ENCODE assay signal across 8 mouse cellular contexts in the genomic region with DNA sequence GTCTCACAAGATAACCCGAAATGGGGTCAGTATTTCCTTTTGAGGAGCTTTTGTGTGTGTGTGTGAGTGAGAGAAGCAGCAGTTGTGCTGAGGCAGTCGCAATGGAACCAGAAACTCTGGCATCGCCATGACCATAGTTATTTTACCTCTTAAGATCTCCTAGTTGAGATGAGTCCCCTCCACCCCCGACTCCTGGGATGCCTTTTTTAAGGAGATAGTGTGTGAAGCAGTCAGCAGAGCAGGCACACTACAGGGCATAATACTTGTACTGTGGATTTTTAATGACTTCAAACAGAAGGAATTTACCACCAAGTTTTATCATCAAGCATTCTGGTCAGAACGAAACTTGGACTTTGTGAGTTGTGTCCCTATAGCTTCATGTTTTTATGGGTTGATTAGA. TPM values are rescaled to one million over a fixed set of nuclear protein-coding genes. Genes with fewer than 3 reads are reported as not detected.
DNase-seq lines count a peak whose midpoint lies in the region; ATAC-seq and TF ChIP-seq lines count a peak whose summit lies in the region.

No protein-coding gene starts in this region.

- no peaks in the 10 kb centered on the region for H3K27me3 ChIP-seq in hindbrain, embryonic 11.5 days (ENCODE audit: control insufficient read depth, insufficient read depth, low read length)
- peaks cover 7% of the 10 kb centered on the region; the same call in 1 of the 2 replicates for H3K27me3 ChIP-seq in midbrain, embryonic 13.5 days

- intact Hi-C loops in left cerebral cortex, adult 2 months (cut with DNase I) = loop anchor here (2.0 to 10.0 kb wide), 4 partner anchors 36 to 676 kb away; partner anchors contain the start of gene Cd302
- intact Hi-C loops in left cerebral cortex, postnatal 10 days (cut with DNase I) = no loop called here
- intact Hi-C loops in left cerebral cortex, postnatal 4 days (cut with DNase I) = no loop called here

- DNase-seq in left cerebral cortex, adult 2 months (ENCODE audit: extremely low spot score in 1 of 2, low spot score in 2 of 2) = no peak
- DNase-seq in left cerebral cortex, postnatal 10 days (ENCODE audit: extremely low spot score in 1 of 2, low spot score in 2 of 2) = no peak
- no peak for DNase-seq in hindbrain, embryonic 11.5 days (ENCODE audit: low spot score)
- DNase-seq in right cerebral cortex, adult 18-20 months = no peak
- no peak for DNase-seq in left cerebral cortex, postnatal 4 days

- peak overlapping the region; percentile 95; the same call in 1 of the 2 replicates for H3K27ac ChIP-seq in left cerebral cortex, adult 2 months
- no peak overlapping the region for H3K27ac ChIP-seq in bone marrow macrophage, adult 2 months (ENCODE audit: insufficient read depth, low read depth, low read length)
- no peak overlapping the region; the same call in 1 of the 2 replicates for H3K27ac ChIP-seq in hindbrain, embryonic 11.5 days (ENCODE audit: low read depth, low read length)
- H3K27ac ChIP-seq in midbrain, embryonic 13.5 days = 0 out of 2 replicates have a peak overlapping the region, but pooled peaks have one; percentile 95

- no peaks in the 10 kb centered on the region for H3K36me3 ChIP-seq in hindbrain, embryonic 11.5 days (ENCODE audit: control insufficient read depth, insufficient read depth, low read length)
- peaks cover 9% of the 10 kb centered on the region; the same call in 1 of the 2 replicates for H3K36me3 ChIP-seq in midbrain, embryonic 13.5 days

- peak overlapping the region; percentile 91 for H3K9ac ChIP-seq in hindbrain, embryonic 11.5 days (ENCODE audit: low read depth, low read length)
- H3K9ac ChIP-seq in midbrain, embryonic 13.5 days (replicated peaks) = peak overlapping the region; percentile 93

- H3K4me3 ChIP-seq in left cerebral cortex, adult 2 months = peak overlapping the region; percentile 85
- H3K4me3 ChIP-seq in bone marrow macrophage, adult 2 months (ENCODE audit: insufficient read depth, low read length) = peak overlapping the region; percentile 90
- peak overlapping the region; percentile 93 for H3K4me3 ChIP-seq in hindbrain, embryonic 11.5 days (ENCODE audit: low read depth, low read length)
- H3K4me3 ChIP-seq in midbrain, embryonic 13.5 days (replicated peaks) = peak overlapping the region; percentile 90

- TF ChIP-seq CTCF in left cerebral cortex, adult 2 months (IDR thresholded peaks at IDR 0.05) = no peak
- no peak for TF ChIP-seq CTCF in bone marrow macrophage, adult 2 months (IDR thresholded peaks at IDR 0.05; ENCODE audit: low read depth, low read length)

- 32% methylated on average over 5 of the region's 5 CpGs for WGBS in hindbrain, embryonic 11.5 days
- WGBS in midbrain, embryonic 13.5 days = 20% methylated on average over 5 of the region's 5 CpGs

- no peak for ATAC-seq in hindbrain, embryonic 11.5 days (ENCODE audit: low FRiP score)
- ATAC-seq in midbrain, embryonic 13.5 days = no peak
- ATAC-seq in inflammation-experienced regulatory T-cells, adult 6 months = no peak

- no peak for TF ChIP-seq POLR2A in bone marrow macrophage, adult 2 months (IDR thresholded peaks at IDR 0.05; ENCODE audit: borderline replicate concordance, low read depth, low read length)

- peak overlapping the region; percentile 71 for H3K4me2 ChIP-seq in hindbrain, embryonic 11.5 days (replicated peaks; ENCODE audit: low read depth, low read length)
- peak overlapping the region; percentile 59 for H3K4me2 ChIP-seq in midbrain, embryonic 13.5 days (replicated peaks)

- peaks cover 31% of the 10 kb centered on the region for H3K4me1 ChIP-seq in bone marrow macrophage, adult 2 months (ENCODE audit: control insufficient read depth, insufficient read depth, low read length)
- H3K4me1 ChIP-seq in hindbrain, embryonic 11.5 days (replicated peaks; ENCODE audit: control insufficient read depth, insufficient read depth, low read length) = no peaks in the 10 kb centered on the region; the same call in 1 of the 2 replicates
- H3K4me1 ChIP-seq in midbrain, embryonic 13.5 days (replicated peaks) = peaks cover 54% of the 10 kb centered on the region

- no peaks in the 10 kb centered on the region for H3K9me3 ChIP-seq in hindbrain, embryonic 11.5 days (ENCODE audit: control insufficient read depth, low read length)
- no peaks in the 10 kb centered on the region for H3K9me3 ChIP-seq in midbrain, embryonic 13.5 days

RNA-seq across cellular contexts. Expression of gene March7, which starts 1.1 kb away (rescaled TPM):
- total RNA-seq in left cerebral cortex, adult 2 months (2021) = 10 to 100 TPM; 60.3 to 60.7 TPM
- 10 to 100 TPM; 75.1 to 76.5 TPM for total RNA-seq in left cerebral cortex, postnatal 10 days (2021)
- polyA plus RNA-seq in bone marrow macrophage, adult 2 months (2012; ENCODE audit: insufficient read depth, insufficient read length, missing spikeins) = 66.9 and 71.4 TPM in 2 replicates
- 79.6 and 88.5 TPM in 2 replicates for polyA plus RNA-seq in hindbrain, embryonic 11.5 days (2014; fragmentation: Nextera tagmentation; extraction: Ambion mirVana)
- polyA plus RNA-seq in midbrain, embryonic 13.5 days (2015; fragmentation: Nextera tagmentation; extraction: Ambion mirVana) = 95.4 and 105 TPM in 2 replicates
- polyA plus RNA-seq in inflammation-experienced regulatory T-cells, adult 6 months (2017; shearing (Covaris generic)) = 100 to 1,000 TPM in 2 of 3 experiments, 10 to 100 TPM in 1; 78.5 to 110 (median 102) TPM
- 10 to 100 TPM; 85.0 to 86.8 TPM for total RNA-seq in left cerebral cortex, postnatal 4 days (2021)

RNA-seq across cellular contexts. Expression of gene Baz2b, which starts 1.2 kb away (rescaled TPM):
- 10 to 100 TPM; 64.2 to 67.9 TPM for total RNA-seq in left cerebral cortex, adult 2 months (2021)
- 10 to 100 TPM; 53.0 to 56.7 TPM for total RNA-seq in left cerebral cortex, postnatal 10 days (2021)
- 64.7 and 68.7 TPM in 2 replicates for polyA plus RNA-seq in bone marrow macrophage, adult 2 months (2012; ENCODE audit: insufficient read depth, insufficient read length, missing spikeins)
- polyA plus RNA-seq in hindbrain, embryonic 11.5 days (2014; fragmentation: Nextera tagmentation; extraction: Ambion mirVana) = 78.6 and 108 TPM in 2 replicates
- polyA plus RNA-seq in midbrain, embryonic 13.5 days (2015; fragmentation: Nextera tagmentation; extraction: Ambion mirVana) = 98.1 and 103 TPM in 2 replicates
- polyA plus RNA-seq in inflammation-experienced regulatory T-cells, adult 6 months (2017; shearing (Covaris generic)) = 10 to 100 TPM; 18.1 to 36.0 (median 30.1) TPM
- 10 to 100 TPM; 74.0 to 79.6 TPM for total RNA-seq in left cerebral cortex, postnatal 4 days (2021)

Comparison
In these comparisons a context has a peak if more than half of its experiments do, and no peak if none do; other contexts are left out.
1. H3K27ac ChIP-seq: peak in left cerebral cortex, adult 2 months (single experiment) and midbrain, embryonic 13.5 days (single experiment); none in bone marrow macrophage, adult 2 months (single experiment) and hindbrain, embryonic 11.5 days (single experiment).
2. Peak in every context shown above with its lines, with median percentiles within 50 percentile points of each other: H3K4me3 ChIP-seq.